Mouse (Mus musculus): Measurements from ENCODE around the gene Dohh. TPM values are rescaled to one million over a fixed set of nuclear protein-coding genes. Genes with fewer than 3 reads are reported as not detected.
A peak's percentile ranks its signal among the peaks of the same experiment; 100 is the strongest.

Dohh gene
- 100 to 1,000 TPM in 1 of 2 experiments, 10 to 100 TPM in 1; 80.0 to 103 TPM for total RNA-seq (2021)

- intact Hi-C loops (cut with DNase I): no loop called here
- DNase-seq (ENCODE audit: low spot score in 2 of 2): peak; percentile 96 to 98
Observed at GRCm38 (mm10) chr10:81383802-81384604, at the start of gene Dohh, which contains the start of gene Gm48551. TSS of gene Dohh (plus strand) at chr10:81384428. TSS of gene Gm48551 (plus strand) at chr10:81384466.

GRCm38 (mm10) chr10:81335393-81336340, 48.6 kb upstream of the Dohh start:
- intact Hi-C loops (cut with DNase I): no loop called here
- DNase-seq (ENCODE audit: low spot score in 2 of 2): no peak

- intact Hi-C loops (cut with DNase I): no loop called here
Observed at GRCm38 (mm10) chr10:81336558-81336957, 47.7 kb upstream of the Dohh start.

GRCm38 (mm10) chr10:81340551-81341332, 43.5 kb upstream of the Dohh start:
- no peak for DNase-seq (ENCODE audit: low spot score in 2 of 2)
- intact Hi-C loops (cut with DNase I): loop anchor here (5.0 kb wide), 1 partner anchor 53 kb away; no protein-coding TSS in a partner anchor

More at GRCm38 (mm10) chr10:81336558-81336957, 47.7 kb upstream of the Dohh start:
- DNase-seq (ENCODE audit: low spot score in 2 of 2): no peak

GRCm38 (mm10) chr10:81341333-81341949, 42.8 kb upstream of the Dohh start:
- intact Hi-C loops (cut with DNase I): loop anchor here (5.0 kb wide), 1 partner anchor 54 kb away; no protein-coding TSS in a partner anchor
- DNase-seq (ENCODE audit: low spot score in 2 of 2): no peak

GRCm38 (mm10) chr10:81342686-81343505, 41.3 kb upstream of the Dohh start, which contains the start of gene Gipc3:
TSS of gene Gipc3 (minus strand) at chr10:81343266.
- intact Hi-C loops (cut with DNase I): loop anchor here (5.0 kb wide), 1 partner anchor 56 kb away; no protein-coding TSS in a partner anchor
- DNase-seq (ENCODE audit: low spot score in 2 of 2): no peak

- intact Hi-C loops (cut with DNase I): loop anchor here (5.0 kb wide), 1 partner anchor 57 kb away; no protein-coding TSS in a partner anchor
Observed at GRCm38 (mm10) chr10:81344421-81345161, 39.6 kb upstream of the Dohh start.

GRCm38 (mm10) chr10:81345162-81345534, 39.1 kb upstream of the Dohh start:
- no peak for DNase-seq (ENCODE audit: low spot score in 2 of 2)
- intact Hi-C loops (cut with DNase I): no loop called here

More at GRCm38 (mm10) chr10:81344421-81345161, 39.6 kb upstream of the Dohh start:
- no peak for DNase-seq (ENCODE audit: low spot score in 2 of 2)

GRCm38 (mm10) chr10:81346453-81347067, 37.7 kb upstream of the Dohh start:
- DNase-seq (ENCODE audit: low spot score in 2 of 2): peak in 1 of 2 experiments; percentile 61
- intact Hi-C loops (cut with DNase I): no loop called here

GRCm38 (mm10) chr10:81349146-81349545, 35.1 kb upstream of the Dohh start:
- no peak for DNase-seq (ENCODE audit: low spot score in 2 of 2)

GRCm38 (mm10) chr10:81349961-81350350, 34.3 kb upstream of the Dohh start:
- DNase-seq (ENCODE audit: low spot score in 2 of 2): no peak
- intact Hi-C loops (cut with DNase I): loop anchor here (2.0 kb wide), 2 partner anchors 61 to 151 kb away; no protein-coding TSS in a partner anchor

More at GRCm38 (mm10) chr10:81349146-81349545, 35.1 kb upstream of the Dohh start:
- intact Hi-C loops (cut with DNase I): no loop called here

GRCm38 (mm10) chr10:81350351-81351063, 33.7 kb upstream of the Dohh start, which contains the start of gene Hmg20b:
TSS of gene Hmg20b (minus strand) at chr10:81350480.
- intact Hi-C loops (cut with DNase I): loop anchor here (2.0 kb wide), 2 partner anchors 62 to 152 kb away; no protein-coding TSS in a partner anchor
- peak; percentile 100 for DNase-seq (ENCODE audit: low spot score in 2 of 2)

- no peak for DNase-seq (ENCODE audit: low spot score in 2 of 2)
- intact Hi-C loops (cut with DNase I): loop anchor here (2.0 kb wide), 2 partner anchors 63 to 153 kb away; no protein-coding TSS in a partner anchor
Observed at GRCm38 (mm10) chr10:81351678-81352291, 32.4 kb upstream of the Dohh start.

- intact Hi-C loops (cut with DNase I): no loop called here
- no peak for DNase-seq (ENCODE audit: low spot score in 2 of 2)
Observed at GRCm38 (mm10) chr10:81354738-81355477, 29.3 kb upstream of the Dohh start.

- no peak for DNase-seq (ENCODE audit: low spot score in 2 of 2)
- intact Hi-C loops (cut with DNase I): no loop called here
Observed at GRCm38 (mm10) chr10:81355533-81355932, 28.7 kb upstream of the Dohh start.
